Mouse (Mus musculus): ENCODE data around the gene Emc1. TPM values are rescaled to one million over a fixed set of nuclear protein-coding genes. Genes with fewer than 3 reads are reported as not detected.

Gene Emc1
- polyA plus RNA-seq, 2 experiments, result 5.3 to 10.6 TPM

DNA sequence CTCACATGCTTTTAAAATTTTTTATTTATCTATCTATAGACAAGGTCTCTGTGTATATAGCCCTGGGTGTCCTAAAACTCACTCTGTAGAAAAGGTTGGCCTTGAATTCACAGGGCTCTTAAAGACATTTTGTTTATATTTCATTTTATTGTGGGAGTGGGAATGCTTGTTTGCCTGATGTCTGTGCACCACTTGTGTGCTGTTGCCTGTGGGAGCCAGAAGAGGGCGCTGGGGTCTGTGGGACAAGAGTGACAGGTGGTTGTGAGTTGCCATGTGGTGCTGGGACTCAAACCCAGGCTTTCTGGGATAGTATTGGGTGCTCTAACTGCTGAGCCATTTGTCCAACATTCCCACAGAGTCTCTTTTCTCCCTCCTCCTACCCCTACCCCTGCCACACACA lies 65.5 kb downstream of the Emc1 start:
- ATAC-seq (ENCODE audit: insufficient read depth), result no peak
- Histone ChIP-seq H3K4me3 (ENCODE audit: insufficient read depth in 1 of 2, low read depth in 2 of 2, low read length in 2 of 2) (no peak overlapping the region), H3K27me3 (ENCODE audit: control insufficient read depth, insufficient read depth, low read length) (no peaks in the 10 kb centered on the region), H3K4me1 (replicated peaks; ENCODE audit: control insufficient read depth in 2 of 2, insufficient read depth in 2 of 2, low read length in 1 of 2) (no peaks in the 10 kb centered on the region), H3K4me2 (ENCODE audit: low read depth) (no peak overlapping the region), H3K9me3 (ENCODE audit: control insufficient read depth, low read length) (no peaks in the 10 kb centered on the region), H3K27ac (no peak overlapping the region), H3K9ac (replicated peaks) (no peak overlapping the region), H3K36me3 (replicated peaks; ENCODE audit: control insufficient read depth, insufficient read depth, low read depth) (peaks cover 98% of the 10 kb centered on the region)
- no peak for DNase-seq (ENCODE audit: low read depth in 3 of 3, low spot score in 3 of 3)
- WGBS (ENCODE audit: insufficient replicate concordance), result 48% methylated on average over 1 of the region's 1 CpGs
- peak; percentile 53 for TF ChIP-seq CTCF (IDR thresholded peaks at IDR 0.05; ENCODE audit: low read depth)
- no peak for TF ChIP-seq EP300 (IDR thresholded peaks at IDR 0.05; ENCODE audit: low read depth)

DNA sequence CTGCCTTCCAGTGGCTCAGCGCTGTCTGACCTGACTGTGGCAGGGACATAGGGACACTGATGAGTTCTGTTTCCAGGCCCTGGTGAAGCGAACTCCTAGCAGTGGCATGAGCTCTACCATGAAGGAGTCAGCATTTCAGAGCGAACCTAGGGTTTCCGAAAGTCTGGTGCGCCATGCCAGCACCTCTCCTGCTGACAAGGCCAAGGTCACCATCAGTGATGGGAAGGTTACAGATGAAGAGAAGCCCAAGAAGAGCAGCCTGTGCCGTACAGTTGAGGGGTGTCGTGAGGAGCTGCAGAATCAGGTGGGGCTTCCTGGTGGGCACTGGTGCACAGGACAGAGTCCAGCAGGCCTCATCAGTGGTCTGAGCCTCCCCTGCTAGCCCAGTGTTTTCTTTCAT lies 69.2 kb downstream of the Emc1 start:
- Histone ChIP-seq H3K27ac (no peak overlapping the region), H3K9ac (replicated peaks) (no peak overlapping the region), H3K27me3 (ENCODE audit: control insufficient read depth, insufficient read depth, low read length) (no peaks in the 10 kb centered on the region), H3K36me3 (replicated peaks; ENCODE audit: control insufficient read depth, insufficient read depth, low read depth) (peaks cover 99% of the 10 kb centered on the region), H3K4me3 (ENCODE audit: insufficient read depth in 1 of 2, low read depth in 2 of 2, low read length in 2 of 2) (no peak overlapping the region), H3K4me1 (replicated peaks; ENCODE audit: control insufficient read depth in 2 of 2, insufficient read depth in 2 of 2, low read length in 1 of 2) (no peaks in the 10 kb centered on the region), H3K4me2 (ENCODE audit: low read depth) (no peak overlapping the region), H3K9me3 (ENCODE audit: control insufficient read depth, low read length) (no peaks in the 10 kb centered on the region)
- TF ChIP-seq CTCF (IDR thresholded peaks at IDR 0.05; ENCODE audit: low read depth), result no peak
- no peak for TF ChIP-seq EP300 (IDR thresholded peaks at IDR 0.05; ENCODE audit: low read depth)
- 88% methylated on average over 7 of the region's 7 CpGs for WGBS (ENCODE audit: insufficient replicate concordance)
- ATAC-seq (ENCODE audit: insufficient read depth) (no peak), DNase-seq (ENCODE audit: low read depth in 3 of 3, low spot score in 3 of 3) (no peak)

DNA sequence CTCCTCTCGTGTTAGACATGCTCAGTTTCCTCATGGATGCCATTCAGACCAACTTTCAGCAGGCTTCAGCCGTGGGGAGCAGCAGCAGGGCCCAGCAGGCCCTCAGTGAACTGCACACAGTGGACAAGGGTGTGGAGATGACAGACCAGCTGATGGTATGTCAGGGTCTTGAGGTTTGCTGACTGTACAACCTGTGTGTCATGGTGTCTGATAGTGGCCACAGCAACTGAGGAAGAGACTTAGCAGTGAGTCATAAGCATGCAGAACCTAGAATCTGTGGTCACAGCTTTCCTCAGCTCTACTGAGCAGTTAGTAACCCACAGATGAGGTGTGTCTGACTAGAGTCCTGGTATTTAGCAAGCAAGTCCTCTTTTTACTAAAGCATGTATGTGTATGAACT lies 70.0 kb downstream of the Emc1 start:
- ATAC-seq (ENCODE audit: insufficient read depth) (peak; percentile 21; the same call in 1 of the 2 replicates), DNase-seq (ENCODE audit: low read depth in 3 of 3, low spot score in 3 of 3) (no peak)
- Histone ChIP-seq H3K36me3 (replicated peaks; ENCODE audit: control insufficient read depth, insufficient read depth, low read depth) (peaks cover 98% of the 10 kb centered on the region), H3K27ac (no peak overlapping the region), H3K9me3 (ENCODE audit: control insufficient read depth, low read length) (no peaks in the 10 kb centered on the region), H3K4me1 (replicated peaks; ENCODE audit: control insufficient read depth in 2 of 2, insufficient read depth in 2 of 2, low read length in 1 of 2) (no peaks in the 10 kb centered on the region), H3K27me3 (ENCODE audit: control insufficient read depth, insufficient read depth, low read length) (no peaks in the 10 kb centered on the region), H3K4me2 (ENCODE audit: low read depth) (no peak overlapping the region), H3K9ac (replicated peaks) (no peak overlapping the region), H3K4me3 (ENCODE audit: insufficient read depth in 1 of 2, low read depth in 2 of 2, low read length in 2 of 2) (no peak overlapping the region)
- TF ChIP-seq CTCF (IDR thresholded peaks at IDR 0.05; ENCODE audit: low read depth) (no peak), EP300 (IDR thresholded peaks at IDR 0.05; ENCODE audit: low read depth) (no peak)
- WGBS (ENCODE audit: insufficient replicate concordance), result 89% methylated on average over 2 of the region's 2 CpGs

DNA sequence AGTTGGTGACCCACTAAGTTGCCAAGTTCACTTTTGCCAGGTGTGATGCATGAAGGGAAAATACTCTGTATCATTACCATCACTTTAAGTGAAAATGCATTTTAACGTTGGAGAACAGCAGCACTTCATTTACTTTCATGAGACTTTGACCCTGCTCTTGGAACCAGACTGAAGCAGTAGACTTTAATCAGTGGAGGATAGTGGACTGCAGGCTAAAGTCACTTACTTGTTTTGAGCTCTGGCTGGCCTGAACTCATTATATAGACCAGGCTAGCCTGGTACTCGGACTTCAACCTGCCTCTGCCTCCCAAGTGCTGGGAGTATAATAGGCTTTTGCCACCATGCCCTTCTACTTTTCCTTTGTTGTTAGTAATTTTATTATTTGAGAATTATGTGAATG lies 70.9 kb downstream of the Emc1 start:
- H3K9ac ChIP-seq (replicated peaks), result no peak overlapping the region
- no peaks in the 10 kb centered on the region for H3K9me3 ChIP-seq (ENCODE audit: control insufficient read depth, low read length)
- H3K4me3 ChIP-seq (ENCODE audit: insufficient read depth in 1 of 2, low read depth in 2 of 2, low read length in 2 of 2), result no peak overlapping the region
- no peak overlapping the region for H3K27ac ChIP-seq
- no peak for TF ChIP-seq CTCF (IDR thresholded peaks at IDR 0.05; ENCODE audit: low read depth)
- no peak for TF ChIP-seq EP300 (IDR thresholded peaks at IDR 0.05; ENCODE audit: low read depth)
- H3K4me2 ChIP-seq (ENCODE audit: low read depth), result no peak overlapping the region
- ATAC-seq (ENCODE audit: insufficient read depth) (no peak), DNase-seq (ENCODE audit: low read depth in 3 of 3, low spot score in 3 of 3) (no peak)
- H3K4me1 ChIP-seq (replicated peaks; ENCODE audit: control insufficient read depth in 2 of 2, insufficient read depth in 2 of 2, low read length in 1 of 2), result no peaks in the 10 kb centered on the region
- H3K27me3 ChIP-seq (ENCODE audit: control insufficient read depth, insufficient read depth, low read length), result no peaks in the 10 kb centered on the region
- WGBS (ENCODE audit: insufficient replicate concordance), result 77% methylated on average over 2 of the region's 2 CpGs
- peaks cover 98% of the 10 kb centered on the region for H3K36me3 ChIP-seq (replicated peaks; ENCODE audit: control insufficient read depth, insufficient read depth, low read depth)

Small RNA genes within 50 kb of the gene (microRNA-seq; reads per million reads assigned to microRNA genes)
- not detected for gene Gm24245
- gene Gm25732, result not detected

Other genes starting within 250 kb of the Emc1 start
- 29.1 and 94.0 TPM in 2 replicates for gene Minos1, start 221.5 kb upstream of the Emc1 start, polyA plus RNA-seq (2012; rRNA removed)
- 391 and 424 TPM in 2 replicates for gene Minos1, start 221.5 kb upstream of the Emc1 start, polyA plus RNA-seq (2014; fragmentation: Nextera tagmentation; extraction: Ambion mirVana)
- 55.4 and 63.0 TPM in 2 replicates for gene Capzb, start 159.7 kb upstream of the Emc1 start, polyA plus RNA-seq (2012; rRNA removed)
- gene Capzb, start 159.7 kb upstream of the Emc1 start, polyA plus RNA-seq (2014; fragmentation: Nextera tagmentation; extraction: Ambion mirVana), result 105 and 110 TPM in 2 replicates
- 7.9 and 8.1 TPM in 2 replicates for gene Pqlc2, start 41.9 kb upstream of the Emc1 start, polyA plus RNA-seq (2012; rRNA removed)
- gene Pqlc2, start 41.9 kb upstream of the Emc1 start, polyA plus RNA-seq (2014; fragmentation: Nextera tagmentation; extraction: Ambion mirVana), result 8.6 and 9.7 TPM in 2 replicates
- gene Akr7a5, start 41.8 kb upstream of the Emc1 start, polyA plus RNA-seq (2012; rRNA removed), result 8.3 and 9.8 TPM in 2 replicates
- 28.4 and 34.2 TPM in 2 replicates for gene Akr7a5, start 41.8 kb upstream of the Emc1 start, polyA plus RNA-seq (2014; fragmentation: Nextera tagmentation; extraction: Ambion mirVana)
- 37.3 and 57.9 TPM in 2 replicates for gene Mrto4, start within 50 bp of the Emc1 start, polyA plus RNA-seq (2012; rRNA removed)
- 86.7 and 89.3 TPM in 2 replicates for gene Mrto4, start within 50 bp of the Emc1 start, polyA plus RNA-seq (2014; fragmentation: Nextera tagmentation; extraction: Ambion mirVana)
- gene Ubr4, start within 50 bp of the Emc1 start, polyA plus RNA-seq (2012; rRNA removed), result 55.5 and 58.9 TPM in 2 replicates
- gene Ubr4, start within 50 bp of the Emc1 start, polyA plus RNA-seq (2014; fragmentation: Nextera tagmentation; extraction: Ambion mirVana), result 34.0 and 38.9 TPM in 2 replicates
- 1.0 and 1.4 TPM in 2 replicates for gene Iffo2, start 178.0 kb downstream of the Emc1 start, polyA plus RNA-seq (2012; rRNA removed)
- gene Iffo2, start 178.0 kb downstream of the Emc1 start, polyA plus RNA-seq (2014; fragmentation: Nextera tagmentation; extraction: Ambion mirVana), result 0.56 and 0.71 TPM in 2 replicates